Mouse (Mus musculus): ENCODE results near the gene Stat5a. TPM values are rescaled to one million over a fixed set of nuclear protein-coding genes. Genes with fewer than 3 reads are reported as not detected.

Gene Stat5a
- polyA plus RNA-seq, 1 experiment, result 3.6 TPM

- TF ChIP-seq EP300 (IDR thresholded peaks at IDR 0.05; ENCODE audit: insufficient read depth, low read depth, low read length), result no peak
- no peak for TF ChIP-seq POLR2A (IDR thresholded peaks at IDR 0.05; ENCODE audit: insufficient read depth, low read length)
- TF ChIP-seq CTCF (IDR thresholded peaks at IDR 0.05; ENCODE audit: low read depth, low read length), result no peak
- no peak overlapping the region for H3K27ac ChIP-seq (ENCODE audit: insufficient read depth, low read length)
- H3K27me3 ChIP-seq (ENCODE audit: control insufficient read depth, insufficient read depth, low read length, poor library complexity, severe bottlenecking), result no peaks in the 10 kb centered on the region
- H3K4me1 ChIP-seq (ENCODE audit: control insufficient read depth, insufficient read depth, low read length), result no peaks in the 10 kb centered on the region
- H3K9me3 ChIP-seq (replicated peaks; ENCODE audit: control insufficient read depth, insufficient read depth, low read length, poor library complexity, severe bottlenecking), result no peaks in the 10 kb centered on the region
- no peak overlapping the region for H3K9ac ChIP-seq (ENCODE audit: low read depth, poor library complexity, severe bottlenecking)
- no peak overlapping the region for H3K4me3 ChIP-seq (ENCODE audit: low read depth, low read length)
- H3K36me3 ChIP-seq (ENCODE audit: control insufficient read depth, insufficient read depth, low read length, poor library complexity, severe bottlenecking), result no peaks in the 10 kb centered on the region
Measured at GRCm38 (mm10) chr11:100829691-100830090, 29.5 kb upstream of the Stat5a start.

GRCm38 (mm10) chr11:100831396-100831795 lies 27.8 kb upstream of the Stat5a start:
- Histone ChIP-seq H3K4me3 (ENCODE audit: low read depth, low read length) (no peak overlapping the region), H3K4me1 (ENCODE audit: control insufficient read depth, insufficient read depth, low read length) (no peaks in the 10 kb centered on the region), H3K9me3 (replicated peaks; ENCODE audit: control insufficient read depth, insufficient read depth, low read length, poor library complexity, severe bottlenecking) (no peaks in the 10 kb centered on the region), H3K36me3 (ENCODE audit: control insufficient read depth, insufficient read depth, low read length, poor library complexity, severe bottlenecking) (no peaks in the 10 kb centered on the region), H3K27ac (ENCODE audit: insufficient read depth, low read length) (no peak overlapping the region), H3K9ac (ENCODE audit: low read depth, poor library complexity, severe bottlenecking) (no peak overlapping the region), H3K27me3 (ENCODE audit: control insufficient read depth, insufficient read depth, low read length, poor library complexity, severe bottlenecking) (no peaks in the 10 kb centered on the region)
- TF ChIP-seq EP300 (IDR thresholded peaks at IDR 0.05; ENCODE audit: insufficient read depth, low read depth, low read length) (no peak), POLR2A (IDR thresholded peaks at IDR 0.05; ENCODE audit: insufficient read depth, low read length) (no peak), CTCF (IDR thresholded peaks at IDR 0.05; ENCODE audit: low read depth, low read length) (no peak)

GRCm38 (mm10) chr11:100833466-100833865 lies 25.7 kb upstream of the Stat5a start:
- TF ChIP-seq EP300 (IDR thresholded peaks at IDR 0.05; ENCODE audit: insufficient read depth, low read depth, low read length), result no peak
- no peak for TF ChIP-seq POLR2A (IDR thresholded peaks at IDR 0.05; ENCODE audit: insufficient read depth, low read length)
- TF ChIP-seq CTCF (IDR thresholded peaks at IDR 0.05; ENCODE audit: low read depth, low read length), result peak; percentile 64
- Histone ChIP-seq H3K27me3 (ENCODE audit: control insufficient read depth, insufficient read depth, low read length, poor library complexity, severe bottlenecking) (no peaks in the 10 kb centered on the region), H3K27ac (ENCODE audit: insufficient read depth, low read length) (no peak overlapping the region), H3K9ac (ENCODE audit: low read depth, poor library complexity, severe bottlenecking) (no peak overlapping the region), H3K36me3 (ENCODE audit: control insufficient read depth, insufficient read depth, low read length, poor library complexity, severe bottlenecking) (no peaks in the 10 kb centered on the region), H3K4me1 (ENCODE audit: control insufficient read depth, insufficient read depth, low read length) (no peaks in the 10 kb centered on the region), H3K9me3 (replicated peaks; ENCODE audit: control insufficient read depth, insufficient read depth, low read length, poor library complexity, severe bottlenecking) (no peaks in the 10 kb centered on the region), H3K4me3 (ENCODE audit: low read depth, low read length) (no peak overlapping the region)

GRCm38 (mm10) chr11:100836923-100837702 lies 22.0 kb upstream of the Stat5a start:
- no peak overlapping the region for H3K4me3 ChIP-seq (ENCODE audit: low read depth, low read length)
- no peak for TF ChIP-seq POLR2A (IDR thresholded peaks at IDR 0.05; ENCODE audit: insufficient read depth, low read length)
- TF ChIP-seq CTCF (IDR thresholded peaks at IDR 0.05; ENCODE audit: low read depth, low read length), result peak; percentile 59
- no peak overlapping the region for H3K27ac ChIP-seq (ENCODE audit: insufficient read depth, low read length)
- no peak overlapping the region for H3K9ac ChIP-seq (ENCODE audit: low read depth, poor library complexity, severe bottlenecking)
- H3K4me1 ChIP-seq (ENCODE audit: control insufficient read depth, insufficient read depth, low read length), result no peaks in the 10 kb centered on the region
- no peaks in the 10 kb centered on the region for H3K9me3 ChIP-seq (replicated peaks; ENCODE audit: control insufficient read depth, insufficient read depth, low read length, poor library complexity, severe bottlenecking)
- no peaks in the 10 kb centered on the region for H3K36me3 ChIP-seq (ENCODE audit: control insufficient read depth, insufficient read depth, low read length, poor library complexity, severe bottlenecking)
- H3K27me3 ChIP-seq (ENCODE audit: control insufficient read depth, insufficient read depth, low read length, poor library complexity, severe bottlenecking), result no peaks in the 10 kb centered on the region

- no peak for TF ChIP-seq POLR2A (IDR thresholded peaks at IDR 0.05; ENCODE audit: insufficient read depth, low read length)
- no peak for TF ChIP-seq EP300 (IDR thresholded peaks at IDR 0.05; ENCODE audit: insufficient read depth, low read depth, low read length)
- no peak for TF ChIP-seq CTCF (IDR thresholded peaks at IDR 0.05; ENCODE audit: low read depth, low read length)
- no peaks in the 10 kb centered on the region for H3K4me1 ChIP-seq (ENCODE audit: control insufficient read depth, insufficient read depth, low read length)
- H3K9ac ChIP-seq (ENCODE audit: low read depth, poor library complexity, severe bottlenecking), result no peak overlapping the region
- no peak overlapping the region for H3K4me3 ChIP-seq (ENCODE audit: low read depth, low read length)
- no peak overlapping the region for H3K27ac ChIP-seq (ENCODE audit: insufficient read depth, low read length)
- H3K9me3 ChIP-seq (replicated peaks; ENCODE audit: control insufficient read depth, insufficient read depth, low read length, poor library complexity, severe bottlenecking), result no peaks in the 10 kb centered on the region
- no peaks in the 10 kb centered on the region for H3K27me3 ChIP-seq (ENCODE audit: control insufficient read depth, insufficient read depth, low read length, poor library complexity, severe bottlenecking)
- H3K36me3 ChIP-seq (ENCODE audit: control insufficient read depth, insufficient read depth, low read length, poor library complexity, severe bottlenecking), result no peaks in the 10 kb centered on the region
Measured at GRCm38 (mm10) chr11:100838894-100839293, 20.3 kb upstream of the Stat5a start.

GRCm38 (mm10) chr11:100839523-100839922 lies 19.6 kb upstream of the Stat5a start:
- TF ChIP-seq EP300 (IDR thresholded peaks at IDR 0.05; ENCODE audit: insufficient read depth, low read depth, low read length) (no peak), POLR2A (IDR thresholded peaks at IDR 0.05; ENCODE audit: insufficient read depth, low read length) (no peak), CTCF (IDR thresholded peaks at IDR 0.05; ENCODE audit: low read depth, low read length) (no peak)
- no peaks in the 10 kb centered on the region for H3K9me3 ChIP-seq (replicated peaks; ENCODE audit: control insufficient read depth, insufficient read depth, low read length, poor library complexity, severe bottlenecking)
- H3K4me3 ChIP-seq (ENCODE audit: low read depth, low read length), result no peak overlapping the region
- H3K27ac ChIP-seq (ENCODE audit: insufficient read depth, low read length), result no peak overlapping the region
- no peaks in the 10 kb centered on the region for H3K4me1 ChIP-seq (ENCODE audit: control insufficient read depth, insufficient read depth, low read length)
- H3K36me3 ChIP-seq (ENCODE audit: control insufficient read depth, insufficient read depth, low read length, poor library complexity, severe bottlenecking), result no peaks in the 10 kb centered on the region
- no peak overlapping the region for H3K9ac ChIP-seq (ENCODE audit: low read depth, poor library complexity, severe bottlenecking)
- no peaks in the 10 kb centered on the region for H3K27me3 ChIP-seq (ENCODE audit: control insufficient read depth, insufficient read depth, low read length, poor library complexity, severe bottlenecking)

All from ES-Bruce4 (cell line).